ENCODE assay signal across 19 mouse cellular contexts in genomic region chr8:37347149-37347548, GRCm38 (mm10).
"Had no signal": no experiment of that assay in that cellular context is flagged by ENCODE, and none has a peak within 500 bp of the region (broad histone marks: within the 10 kb centered on the region; RNA-seq: fewer than 3 reads in every experiment).

No protein-coding gene starts in this region.

- H3K27me3 ChIP-seq: midbrain, embryonic 12.5 days; neural tube, embryonic 13.5 days; neural tube, embryonic 15.5 days had no signal

- H3K9me3 ChIP-seq: midbrain, embryonic 10.5 days; midbrain, embryonic 12.5 days; neural tube, embryonic 13.5 days; neural tube, embryonic 15.5 days had no signal

- H3K4me1 ChIP-seq: midbrain, embryonic 10.5 days; midbrain, embryonic 12.5 days; neural tube, embryonic 13.5 days; neural tube, embryonic 15.5 days had no signal

- ATAC-seq: midbrain, embryonic 16.5 days had no signal

- H3K27ac ChIP-seq: midbrain, embryonic 10.5 days; midbrain, embryonic 12.5 days; neural tube, embryonic 13.5 days; neural tube, embryonic 15.5 days had no signal

- H3K4me2 ChIP-seq: lung, embryonic 14.5 days; midbrain, embryonic 12.5 days; neural tube, embryonic 13.5 days; neural tube, embryonic 15.5 days had no signal

- DNase-seq: lung, adult 18-20 months; lung, embryonic 14.5 days; lung, postnatal 10 days; lung, postnatal 4 days; midbrain, embryonic 14.5 days; retina, postnatal 1 day; right cerebral cortex, adult 18-20 months; right cerebral cortex, postnatal 25 days; right cerebral cortex, postnatal 4 days; spleen, adult 18-20 months; thymus, adult 18-20 months; thymus, postnatal 14 days; thymus, postnatal 36 days had no signal

- H3K36me3 ChIP-seq: midbrain, embryonic 10.5 days; midbrain, embryonic 12.5 days; neural tube, embryonic 13.5 days; neural tube, embryonic 15.5 days had no signal

- H3K4me3 ChIP-seq: midbrain, embryonic 10.5 days; midbrain, embryonic 12.5 days; myocyte; neural tube, embryonic 13.5 days; neural tube, embryonic 15.5 days had no signal

- H3K9ac ChIP-seq: lung, embryonic 14.5 days; midbrain, embryonic 12.5 days; neural tube, embryonic 13.5 days; neural tube, embryonic 15.5 days had no signal
